Mouse (Mus musculus) megakaryocyte, embryonic 14.5 days (primary cell): ENCODE results near the gene Klhl20. TPM values are rescaled to one million over a fixed set of nuclear protein-coding genes. Genes with fewer than 3 reads are reported as not detected.
A peak's percentile ranks its signal among the peaks of the same experiment; 100 is the strongest.

Experiments used
- H3K27me3 ChIP-seq: replicated peaks from 2 replicates; pipeline ENCODE3; 2012; ENCODE audit warnings: inconsistent platforms
- H3K36me3 ChIP-seq: replicated peaks from 2 replicates; pipeline ENCODE3; 2012; ENCODE audit warnings: low read length, inconsistent platforms, mixed read lengths
- H3K4me1 ChIP-seq: 2 replicates; pipeline ENCODE4 v1.6.1; 2012; ENCODE audit warnings: inconsistent platforms
- H3K4me3 ChIP-seq: replicated peaks from 2 replicates; pipeline ENCODE3; 2012; ENCODE audit warnings: moderate library complexity, mild to moderate bottlenecking, inconsistent platforms
- H3K9me3 ChIP-seq: 2 replicates; pipeline ENCODE4 v1.6.1; 2012; ENCODE audit warnings: inconsistent platforms
- FLI1 ChIP-seq: IDR thresholded peaks from 2 replicates; pipeline ENCODE4 v1.6.1; 2012; ENCODE audit warnings: low read length, inconsistent platforms, mixed read lengths
- GATA1 ChIP-seq: IDR thresholded peaks from 3 replicates; pipeline ENCODE4 v1.6.1; 2012; ENCODE audit warnings: mixed read lengths, low read length, inconsistent platforms, borderline replicate concordance
- polyA plus RNA-seq: library from polyadenylated mRNA; stranded (reverse); fragments of >175 nt; gene quantifications from 2 replicates; pipeline ENCODE4 v1.2.3, GENCODE M21; 2012; ENCODE audit warnings: low replicate concordance; ENCODE audit not compliant: insufficient read depth

Gene Klhl20
- polyA plus RNA-seq, 1 experiment = 1.5 TPM

DNA sequence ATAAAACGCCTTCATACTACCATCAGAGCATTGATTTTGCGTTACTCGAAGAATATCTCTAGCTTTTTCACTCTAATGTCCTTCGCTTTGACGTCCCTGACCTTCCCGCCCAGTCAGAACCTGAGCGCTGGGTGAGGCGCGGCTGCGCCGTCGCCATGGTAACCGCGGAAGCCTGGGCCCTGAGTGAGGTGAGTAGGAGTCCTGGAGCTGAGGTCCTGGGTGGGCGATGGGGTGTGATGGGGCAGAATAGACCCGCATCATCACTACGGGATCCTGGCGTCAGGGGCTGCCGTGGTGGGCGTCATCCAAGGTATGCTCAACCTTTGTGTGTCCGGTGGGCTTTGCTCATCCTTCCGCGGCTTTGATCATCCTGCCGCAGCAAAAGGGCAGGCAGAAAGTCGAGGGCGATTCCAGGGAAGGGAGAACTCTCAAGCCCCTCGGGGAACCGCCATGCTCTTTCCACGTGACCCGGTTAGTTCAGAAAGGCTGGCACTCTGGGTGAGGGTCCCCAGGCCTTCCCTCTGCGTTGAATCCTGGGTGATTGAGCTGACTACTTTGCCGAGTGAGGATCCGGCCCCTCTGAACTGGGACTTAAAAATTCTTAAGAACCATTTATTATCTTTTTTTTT, 11.3 kb upstream of the Klhl20 start, which contains the start of gene Ankrd45:
TSS of gene Ankrd45 (plus strand) at position 161 of the 629 bp plus-strand sequence.
- H3K4me3 ChIP-seq = peak within 1 kb of the TSS; percentile 72
- H3K9me3 ChIP-seq = peaks cover 5% of the 10 kb centered on the region; the same call in 1 of the 2 replicates
- H3K27me3 ChIP-seq = peaks cover 5% of the 10 kb centered on the region
- H3K4me1 ChIP-seq = peaks cover 10% of the 10 kb centered on the region
- TF ChIP-seq GATA1 (no peak), FLI1 (no peak)
- no peaks in the 10 kb centered on the region for H3K36me3 ChIP-seq

DNA sequence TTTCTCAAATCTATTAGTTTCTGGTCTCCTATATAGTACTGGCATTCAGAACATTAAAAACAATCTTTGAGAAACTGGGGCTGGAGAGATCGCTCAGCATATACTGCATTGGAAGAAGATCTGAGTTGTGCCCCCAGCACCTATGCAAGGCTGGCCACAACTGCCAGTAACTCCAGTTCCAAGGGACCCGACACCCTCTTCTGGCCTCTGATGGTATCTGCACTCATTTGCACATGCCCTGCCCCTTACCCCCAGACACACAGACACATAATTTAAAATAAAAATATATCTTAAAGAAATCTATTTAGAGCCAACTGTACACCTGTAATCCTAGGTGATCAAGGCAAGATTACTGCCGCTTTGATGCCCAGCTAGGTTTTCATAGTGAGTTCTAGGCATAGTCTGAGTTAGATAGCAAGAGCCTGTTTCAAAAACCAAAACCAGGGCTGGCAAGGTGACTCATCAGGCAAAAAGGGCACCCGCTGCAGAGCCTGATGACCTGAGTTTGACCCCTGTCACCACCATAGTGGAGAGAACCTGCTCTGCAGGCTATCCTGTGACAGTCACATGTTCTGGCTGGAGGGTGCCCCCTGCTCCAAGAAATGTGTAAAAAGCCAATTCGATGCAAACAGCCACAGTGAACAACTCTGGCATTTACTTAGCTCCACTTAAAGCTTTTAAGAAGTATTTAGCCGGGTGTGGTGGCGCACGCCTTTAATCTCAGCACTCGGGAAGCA, 8.9 kb upstream of the Klhl20 start:
- no peak overlapping the region for H3K4me3 ChIP-seq
- TF ChIP-seq FLI1 = no peak
- H3K9me3 ChIP-seq = no peaks in the 10 kb centered on the region
- peaks cover 5% of the 10 kb centered on the region for H3K27me3 ChIP-seq
- H3K4me1 ChIP-seq = peaks cover 10% of the 10 kb centered on the region
- no peaks in the 10 kb centered on the region for H3K36me3 ChIP-seq

DNA sequence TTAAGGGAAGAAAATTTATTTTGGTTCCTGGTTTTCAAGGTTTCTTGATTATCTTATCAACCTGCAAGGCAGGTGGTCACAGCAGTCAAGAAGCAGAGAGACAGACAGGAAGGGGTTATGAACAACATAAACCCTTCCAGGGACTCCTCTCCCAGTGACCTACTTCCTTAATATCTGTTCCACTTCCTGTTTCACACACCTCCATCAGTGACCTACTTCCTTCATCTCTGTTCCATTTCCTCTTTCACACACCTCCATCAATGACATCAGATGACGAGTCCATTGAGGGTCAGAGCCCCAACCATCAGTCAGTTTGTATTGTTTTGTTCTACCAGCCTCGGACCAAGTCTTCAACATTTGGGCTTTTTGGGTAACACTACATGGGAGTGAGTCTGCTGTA, 8.2 kb upstream of the Klhl20 start:
- H3K27me3 ChIP-seq = peaks cover 5% of the 10 kb centered on the region
- no peaks in the 10 kb centered on the region for H3K9me3 ChIP-seq
- peaks cover 10% of the 10 kb centered on the region for H3K4me1 ChIP-seq
- no peaks in the 10 kb centered on the region for H3K36me3 ChIP-seq
- no peak for TF ChIP-seq GATA1
- TF ChIP-seq FLI1 = no peak
- no peak overlapping the region for H3K4me3 ChIP-seq

DNA sequence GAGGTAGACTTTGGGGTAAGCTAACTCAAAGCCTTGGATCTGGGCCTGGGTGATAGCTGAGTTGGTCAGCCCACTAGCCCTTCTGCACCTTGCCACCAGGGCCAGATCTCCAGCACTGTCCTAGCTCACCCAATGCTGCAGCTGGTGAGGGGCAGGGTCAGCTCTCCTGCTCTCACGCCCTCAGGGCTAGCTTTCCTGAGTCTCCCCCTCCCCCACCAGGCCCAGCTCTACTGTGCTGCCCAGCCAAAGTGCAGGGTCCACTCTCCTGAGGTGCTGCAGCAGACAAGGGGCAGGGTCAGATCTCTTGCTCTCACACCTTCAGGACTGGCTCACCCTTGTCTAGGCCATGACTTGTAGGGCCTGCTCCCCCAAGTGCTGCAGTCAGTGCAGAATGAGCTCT, 4.8 kb downstream of the Klhl20 start:
- H3K4me3 ChIP-seq = peak overlapping the region; percentile 28
- H3K4me1 ChIP-seq = peaks cover 50% of the 10 kb centered on the region
- TF ChIP-seq FLI1 (no peak), GATA1 (no peak)
- H3K9me3 ChIP-seq = no peaks in the 10 kb centered on the region
- no peaks in the 10 kb centered on the region for H3K27me3 ChIP-seq
- H3K36me3 ChIP-seq = peaks cover 41% of the 10 kb centered on the region

DNA sequence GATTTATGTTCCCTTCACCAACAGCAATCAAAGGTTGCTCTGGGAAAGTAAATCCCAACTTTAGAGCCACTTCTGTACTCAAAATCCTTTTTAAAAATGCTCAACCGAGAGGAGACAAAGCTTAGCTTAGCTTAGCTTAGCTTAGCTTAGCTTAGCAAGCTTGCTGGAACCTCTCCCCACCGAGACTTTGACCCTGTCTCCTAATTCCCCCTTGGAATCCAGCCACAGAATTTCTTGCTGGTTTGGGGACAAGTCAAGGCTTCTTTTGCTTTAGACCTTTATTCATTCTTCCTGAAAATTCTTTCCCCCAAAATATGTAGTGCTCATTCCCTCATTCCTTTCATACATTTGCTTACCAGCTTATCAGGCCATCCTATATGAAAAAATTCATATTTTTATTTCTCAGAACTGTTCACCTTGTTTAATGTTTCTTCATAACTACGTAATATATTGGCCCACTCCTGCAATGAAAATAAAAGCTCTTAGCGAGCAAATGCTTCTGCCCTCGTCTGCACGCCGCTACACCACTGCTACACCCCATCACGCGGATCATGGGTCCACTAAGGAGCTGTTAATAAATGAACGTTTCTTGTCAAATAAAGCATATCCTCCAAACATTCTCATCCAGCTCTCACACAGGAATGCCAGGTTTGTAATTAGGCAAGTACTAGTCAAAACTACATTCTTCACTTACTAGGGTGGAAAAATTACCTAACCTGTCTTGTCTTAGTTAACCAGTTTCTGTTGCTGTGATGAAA, 8.5 kb downstream of the Klhl20 start:
- Histone ChIP-seq H3K4me1 (peaks cover 32% of the 10 kb centered on the region), H3K27me3 (no peaks in the 10 kb centered on the region), H3K4me3 (no peak overlapping the region), H3K36me3 (peaks cover 42% of the 10 kb centered on the region), H3K9me3 (no peaks in the 10 kb centered on the region)
- TF ChIP-seq GATA1 (no peak), FLI1 (no peak)

DNA sequence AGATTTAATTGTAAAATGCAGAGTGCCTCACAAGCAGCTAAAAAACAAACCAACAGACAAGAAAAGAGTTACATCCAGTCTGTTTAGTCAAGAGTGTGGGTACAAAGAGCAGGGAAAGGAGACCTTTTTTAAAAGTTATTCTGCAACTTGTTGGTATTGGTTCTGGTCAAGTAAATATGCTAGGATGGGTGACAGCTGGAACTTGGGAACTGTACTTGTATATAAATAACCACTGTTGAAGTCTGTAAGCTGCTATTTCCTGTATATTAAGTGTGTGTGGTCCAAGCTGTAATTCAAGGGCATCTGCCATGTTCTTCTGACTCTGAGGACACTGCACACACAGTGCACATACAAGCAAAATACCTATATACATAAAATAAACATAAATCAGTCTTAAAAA, 16.7 kb downstream of the Klhl20 start:
- H3K4me1 ChIP-seq = peaks cover 45% of the 10 kb centered on the region
- no peak overlapping the region for H3K4me3 ChIP-seq
- peaks cover 24% of the 10 kb centered on the region for H3K36me3 ChIP-seq

DNA sequence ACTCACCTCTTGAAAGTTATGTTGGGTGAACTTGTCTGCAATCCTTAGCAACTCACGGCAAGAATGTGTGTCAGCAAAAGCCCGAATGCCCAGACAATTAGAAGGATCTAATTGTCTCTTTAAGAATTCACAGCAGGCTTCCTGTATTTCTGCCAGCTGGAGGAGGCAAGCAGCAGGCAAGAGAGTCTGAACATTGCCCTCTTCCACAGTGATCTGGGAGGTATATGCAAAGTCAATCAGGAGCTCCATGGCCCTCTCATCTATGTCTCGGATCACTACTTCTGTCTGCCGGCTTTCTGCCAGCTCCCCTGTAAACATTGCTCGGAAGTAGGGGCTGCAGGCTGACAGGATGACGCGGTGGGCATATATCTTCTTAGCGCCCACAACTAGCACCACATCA, 22.1 kb downstream of the Klhl20 start:
- peaks cover 21% of the 10 kb centered on the region for H3K4me1 ChIP-seq
- TF ChIP-seq GATA1 (no peak), FLI1 (no peak)
- no peak overlapping the region for H3K4me3 ChIP-seq
- H3K36me3 ChIP-seq = peaks cover 68% of the 10 kb centered on the region
- no peaks in the 10 kb centered on the region for H3K27me3 ChIP-seq
- no peaks in the 10 kb centered on the region for H3K9me3 ChIP-seq

More for the DNA sequence above, 16.7 kb downstream of the Klhl20 start:
- H3K9me3 ChIP-seq = no peaks in the 10 kb centered on the region
- no peak for TF ChIP-seq GATA1
- no peak for TF ChIP-seq FLI1
- no peaks in the 10 kb centered on the region for H3K27me3 ChIP-seq

DNA sequence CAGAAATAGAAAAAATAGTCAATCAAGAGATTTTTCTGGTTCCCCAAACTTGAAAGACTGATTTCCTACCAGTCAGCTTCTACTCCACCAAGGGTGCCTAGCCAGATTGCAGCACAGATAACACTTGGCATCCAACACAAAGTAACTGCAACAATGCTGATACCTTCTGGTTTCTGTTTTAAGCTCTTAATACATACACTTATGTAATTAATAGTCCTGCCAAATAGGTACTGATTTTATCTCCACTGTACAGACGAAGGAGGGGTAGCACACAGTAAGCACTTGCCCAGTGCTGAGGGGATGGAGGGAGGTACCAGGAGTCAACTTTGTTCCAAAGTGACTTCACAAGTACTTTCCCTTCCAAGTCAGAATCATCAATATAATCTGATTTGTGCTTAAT, 27.5 kb downstream of the Klhl20 start:
- H3K9me3 ChIP-seq = no peaks in the 10 kb centered on the region

DNA sequence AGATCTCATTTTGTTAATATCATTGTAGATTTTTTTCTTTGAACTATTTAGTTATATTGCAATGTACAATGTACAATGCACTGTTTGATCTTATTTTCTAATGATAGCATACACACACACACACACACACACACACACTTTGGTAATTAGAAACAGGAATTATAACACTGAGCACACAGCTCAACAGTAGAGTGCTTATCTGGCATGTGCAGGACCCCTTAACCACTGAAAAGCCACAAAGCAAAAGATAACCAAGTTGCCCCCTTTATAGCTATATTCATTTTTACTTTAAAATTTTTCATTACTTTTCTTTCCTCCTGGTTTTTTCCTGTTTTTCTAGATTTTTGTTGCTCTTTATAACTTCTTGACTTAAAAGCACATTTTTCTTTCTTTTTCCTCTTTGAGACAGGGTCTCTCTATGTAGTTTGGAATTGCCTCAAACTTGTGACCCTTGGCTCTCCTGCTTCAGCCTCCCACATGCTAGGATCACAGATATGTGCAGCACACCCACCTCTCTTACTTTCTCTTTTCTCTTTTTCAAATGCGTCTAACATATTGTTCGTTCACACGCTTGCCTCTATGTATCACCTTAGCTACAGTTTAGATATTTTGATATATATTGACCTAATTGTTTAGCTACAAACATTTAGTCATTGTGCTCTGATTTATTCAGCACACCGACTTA, 31.4 kb downstream of the Klhl20 start:
- Histone ChIP-seq H3K36me3 (peaks cover 82% of the 10 kb centered on the region), H3K4me1 (peaks cover 14% of the 10 kb centered on the region), H3K27me3 (no peaks in the 10 kb centered on the region), H3K4me3 (no peak overlapping the region), H3K9me3 (no peaks in the 10 kb centered on the region)
- no peak for TF ChIP-seq FLI1
- TF ChIP-seq GATA1 = no peak; the same call in 2 of the 3 replicates

More for the DNA sequence above, 27.5 kb downstream of the Klhl20 start:
- Histone ChIP-seq H3K36me3 (peaks cover 83% of the 10 kb centered on the region), H3K4me1 (peaks cover 21% of the 10 kb centered on the region), H3K4me3 (no peak overlapping the region), H3K27me3 (no peaks in the 10 kb centered on the region)
- TF ChIP-seq GATA1 = no peak
- TF ChIP-seq FLI1 = no peak
